In genomic region chr5:64827151-64827550, GRCm38 (mm10) we compare ENCODE assay signal across 24 mouse cellular contexts.
"Had no signal": no experiment of that assay in that cellular context is flagged by ENCODE, and none has a peak within 500 bp of the region (broad histone marks: within the 10 kb centered on the region; RNA-seq: fewer than 3 reads in every experiment).

No protein-coding gene starts in this region.

- H3K9me3 ChIP-seq: heart, embryonic 12.5 days; hindbrain, embryonic 13.5 days; hindbrain, embryonic 15.5 days; intestine, embryonic 15.5 days; kidney, embryonic 15.5 days; limb, embryonic 13.5 days; limb, embryonic 15.5 days; liver, embryonic 12.5 days had no signal

- H3K4me2 ChIP-seq: heart, embryonic 12.5 days; hindbrain, embryonic 13.5 days; hindbrain, embryonic 15.5 days; intestine, embryonic 15.5 days; kidney, embryonic 15.5 days; limb, embryonic 13.5 days; limb, embryonic 15.5 days; liver, embryonic 12.5 days had no signal

- ATAC-seq: hindbrain, postnatal 0 days; intestine, embryonic 15.5 days; liver, embryonic 12.5 days had no signal

- H3K9ac ChIP-seq: heart, embryonic 12.5 days; hindbrain, embryonic 13.5 days; hindbrain, embryonic 15.5 days; intestine, embryonic 15.5 days; kidney, embryonic 15.5 days; limb, embryonic 13.5 days; limb, embryonic 15.5 days; liver, embryonic 12.5 days; liver, embryonic 14.5 days had no signal

- H3K4me1 ChIP-seq: heart, embryonic 12.5 days; hindbrain, embryonic 13.5 days; hindbrain, embryonic 15.5 days; intestine, embryonic 15.5 days; limb, embryonic 13.5 days; limb, embryonic 15.5 days; liver, embryonic 12.5 days had no signal

- H3K27me3 ChIP-seq: heart, embryonic 12.5 days; hindbrain, embryonic 13.5 days; hindbrain, embryonic 15.5 days; intestine, embryonic 15.5 days; kidney, embryonic 15.5 days; limb, embryonic 13.5 days; limb, embryonic 15.5 days; liver, embryonic 12.5 days had no signal

- H3K4me3 ChIP-seq: heart, embryonic 12.5 days; hindbrain, embryonic 13.5 days; hindbrain, embryonic 15.5 days; intestine, embryonic 15.5 days; kidney, embryonic 15.5 days; limb, embryonic 13.5 days; limb, embryonic 15.5 days; liver, embryonic 12.5 days had no signal

- H3K27ac ChIP-seq: hindbrain, embryonic 13.5 days; hindbrain, embryonic 15.5 days; hindbrain, postnatal 0 days; intestine, embryonic 15.5 days; kidney, embryonic 15.5 days; kidney, postnatal 0 days; limb, embryonic 13.5 days; limb, embryonic 15.5 days; liver, embryonic 12.5 days; liver, embryonic 14.5 days had no signal

- DNase-seq: gastrocnemius, postnatal 14 days; gastrocnemius, postnatal 36 days; heart, adult 18-20 months; heart, postnatal 14 days; heart, postnatal 36 days; kidney, adult 11 months; kidney, adult 2 months; kidney, adult 9 months; kidney, postnatal 14 days; kidney, postnatal 36 days; layer of hippocampus, adult 9-11 months; layer of hippocampus, postnatal 36 days; left cerebral cortex, postnatal 4 days had no signal
